Mouse (Mus musculus) stomach, embryonic 14.5 days (tissue): Measurements from ENCODE around the gene Abca4. TPM values are rescaled to one million over a fixed set of nuclear protein-coding genes. Genes with fewer than 3 reads are reported as not detected.

Experiments
- ATAC-seq: fragments of 200-750 bp; cut with Nextera tagmentation; 2 replicates; pipeline ENCODE4 v1.8.0; 2017; ENCODE audit warnings: low read depth, moderate TSS enrichment; ENCODE audit not compliant: insufficient number of reproducible peaks, insufficient read depth, low FRiP score
- H3K27ac ChIP-seq: fragments of 300-500 bp; sonication (generic); 2 replicates; pipeline ENCODE4 v1.5.1; 2014; ENCODE audit warnings: mild to moderate bottlenecking, low read length, moderate library complexity, mixed read lengths
- H3K27me3 ChIP-seq: fragments of 300-500 bp; sonication (generic); 2 replicates; pipeline ENCODE4 v1.6.1; 2014; ENCODE audit warnings: low read length, control low read depth, mixed read lengths; ENCODE audit not compliant: control insufficient read depth, insufficient read depth
- H3K36me3 ChIP-seq: fragments of 300-500 bp; sonication (generic); 2 replicates; pipeline ENCODE4 v1.6.1; 2014; ENCODE audit warnings: mild to moderate bottlenecking, control low read depth, low read length, moderate library complexity, mixed read lengths; ENCODE audit not compliant: control insufficient read depth, insufficient read depth
- H3K4me1 ChIP-seq: fragments of 300-500 bp; sonication (generic); 2 replicates; pipeline ENCODE4 v1.6.1; 2014; ENCODE audit warnings: low read length, control low read depth, mixed read lengths; ENCODE audit not compliant: control insufficient read depth, insufficient read depth
- H3K4me2 ChIP-seq: fragments of 300-500 bp; sonication (generic); replicated peaks from 2 replicates; pipeline ENCODE4 v1.6.1; 2014; ENCODE audit warnings: low read depth, low read length, control low read depth
- H3K4me3 ChIP-seq: fragments of 300-500 bp; sonication (generic); 2 replicates; pipeline ENCODE4 v1.5.1; 2014; ENCODE audit warnings: low read depth, low read length, control low read depth
- H3K9ac ChIP-seq: fragments of 300-500 bp; sonication (generic); replicated peaks from 2 replicates; pipeline ENCODE4 v1.6.1; 2014; ENCODE audit warnings: low read depth, mild to moderate bottlenecking, control low read depth, low read length, moderate library complexity, mixed read lengths
- H3K9me3 ChIP-seq: fragments of 300-500 bp; sonication (generic); 2 replicates; pipeline ENCODE4 v1.6.1; 2016; ENCODE audit warnings: low read depth, low read length, control low read depth; ENCODE audit not compliant: control insufficient read depth
- WGBS: fragments of 180-500 bp; shearing (Covaris S2); extraction: QIAGEN DNeasy Blood & Tissue Kit; methylation state at CpG from one replicate; pipeline ENCODE4 v1.1.7; 2014; 5-methylcytosine and 5-hydroxymethylcytosine counted together
- polyA plus RNA-seq: library from polyadenylated mRNA; unstranded; fragments of >200 nt; fragmentation: Nextera tagmentation; extraction: Ambion mirVana; gene quantifications from 2 replicates; pipeline ENCODE4 v1.2.1, GENCODE M21; 2014

Abca4 gene
- polyA plus RNA-seq, 1 experiment from 2014 or later = 0.67 TPM

GRCm38 (mm10) chr3:122128999-122129493 is 84.8 kb downstream of the Abca4 start:
- no peaks in the 10 kb centered on the region for H3K36me3 ChIP-seq
- peaks cover 13% of the 10 kb centered on the region; the same call in 1 of the 2 replicates for H3K4me1 ChIP-seq
- ATAC-seq = no peak
- H3K9ac ChIP-seq = no peak overlapping the region
- WGBS = 20% methylated on average over 17 of the region's 17 CpGs
- no peaks in the 10 kb centered on the region for H3K27me3 ChIP-seq
- H3K4me2 ChIP-seq = no peak overlapping the region
- no peak overlapping the region for H3K27ac ChIP-seq
- no peak overlapping the region for H3K4me3 ChIP-seq
- no peaks in the 10 kb centered on the region for H3K9me3 ChIP-seq

- H3K4me1 ChIP-seq = peaks cover 13% of the 10 kb centered on the region; the same call in 1 of the 2 replicates
- H3K27ac ChIP-seq = no peak overlapping the region
- no peaks in the 10 kb centered on the region for H3K27me3 ChIP-seq
- no peak overlapping the region for H3K4me2 ChIP-seq
- no peak overlapping the region for H3K4me3 ChIP-seq
- H3K9me3 ChIP-seq = no peaks in the 10 kb centered on the region
- ATAC-seq = peak; percentile 76
- WGBS = 39% methylated on average over 4 of the region's 4 CpGs
- no peak overlapping the region for H3K9ac ChIP-seq
- H3K36me3 ChIP-seq = no peaks in the 10 kb centered on the region
Observed at GRCm38 (mm10) chr3:122130771-122131170, 86.5 kb downstream of the Abca4 start.

- Histone ChIP-seq H3K27me3 (no peaks in the 10 kb centered on the region), H3K36me3 (no peaks in the 10 kb centered on the region), H3K27ac (peak overlapping the region; percentile 33; the same call in 1 of the 2 replicates), H3K4me3 (no peak overlapping the region), H3K4me2 (no peak overlapping the region), H3K9me3 (no peaks in the 10 kb centered on the region), H3K9ac (no peak overlapping the region), H3K4me1 (peaks cover 13% of the 10 kb centered on the region; the same call in 1 of the 2 replicates)
- WGBS = 37% methylated on average over 3 of the region's 3 CpGs
- ATAC-seq = peak; percentile 75
Observed at GRCm38 (mm10) chr3:122131633-122132032, 87.4 kb downstream of the Abca4 start.

- WGBS = 29% methylated on average over 5 of the region's 5 CpGs
- no peak overlapping the region for H3K4me3 ChIP-seq
- 0 out of 2 replicates have a peak overlapping the region, but pooled peaks have one; percentile 16 for H3K27ac ChIP-seq
Observed at GRCm38 (mm10) chr3:122133255-122133654, 89.0 kb downstream of the Abca4 start.

DNA sequence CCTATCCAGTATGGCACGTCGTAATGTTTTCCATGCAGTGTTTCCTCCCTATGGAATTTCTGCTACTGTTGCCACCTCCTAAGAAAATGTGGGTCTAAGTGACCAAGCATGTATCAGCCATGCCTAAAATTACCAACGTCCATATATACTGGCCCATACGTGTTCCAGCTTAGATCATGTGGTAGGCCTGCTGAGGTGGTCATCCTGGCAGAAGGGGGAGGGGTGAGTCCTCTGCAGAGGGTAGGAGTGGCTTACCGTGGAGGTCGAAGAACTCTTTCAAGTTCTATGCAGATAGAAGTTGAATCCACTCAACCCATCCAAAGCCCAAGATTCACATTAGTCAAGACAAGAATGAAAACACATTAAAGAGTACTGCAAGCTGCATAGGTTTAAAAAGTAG is 89.6 kb downstream of the Abca4 start:
- no peak for ATAC-seq
- Histone ChIP-seq H3K27ac (0 out of 2 replicates have a peak overlapping the region, but pooled peaks have one; percentile 16), H3K4me1 (peaks cover 11% of the 10 kb centered on the region; the same call in 1 of the 2 replicates), H3K4me3 (no peak overlapping the region), H3K36me3 (no peaks in the 10 kb centered on the region), H3K9me3 (no peaks in the 10 kb centered on the region), H3K27me3 (no peaks in the 10 kb centered on the region), H3K4me2 (no peak overlapping the region), H3K9ac (no peak overlapping the region)
- 50% methylated on average over 6 of the region's 6 CpGs for WGBS

More at GRCm38 (mm10) chr3:122133255-122133654, 89.0 kb downstream of the Abca4 start:
- Histone ChIP-seq H3K36me3 (no peaks in the 10 kb centered on the region), H3K4me1 (peaks cover 13% of the 10 kb centered on the region; the same call in 1 of the 2 replicates), H3K9ac (no peak overlapping the region), H3K9me3 (no peaks in the 10 kb centered on the region), H3K27me3 (no peaks in the 10 kb centered on the region), H3K4me2 (no peak overlapping the region)
- ATAC-seq = no peak

GRCm38 (mm10) chr3:122140589-122141400 is 96.6 kb downstream of the Abca4 start:
- Histone ChIP-seq H3K4me1 (no peaks in the 10 kb centered on the region), H3K4me3 (no peak overlapping the region), H3K4me2 (no peak overlapping the region), H3K27ac (no peak overlapping the region), H3K9ac (no peak overlapping the region), H3K9me3 (no peaks in the 10 kb centered on the region), H3K36me3 (no peaks in the 10 kb centered on the region), H3K27me3 (no peaks in the 10 kb centered on the region)
- 68% methylated on average over 18 of the region's 18 CpGs for WGBS
- peak; percentile 69; the same call in 1 of the 2 replicates for ATAC-seq

DNA sequence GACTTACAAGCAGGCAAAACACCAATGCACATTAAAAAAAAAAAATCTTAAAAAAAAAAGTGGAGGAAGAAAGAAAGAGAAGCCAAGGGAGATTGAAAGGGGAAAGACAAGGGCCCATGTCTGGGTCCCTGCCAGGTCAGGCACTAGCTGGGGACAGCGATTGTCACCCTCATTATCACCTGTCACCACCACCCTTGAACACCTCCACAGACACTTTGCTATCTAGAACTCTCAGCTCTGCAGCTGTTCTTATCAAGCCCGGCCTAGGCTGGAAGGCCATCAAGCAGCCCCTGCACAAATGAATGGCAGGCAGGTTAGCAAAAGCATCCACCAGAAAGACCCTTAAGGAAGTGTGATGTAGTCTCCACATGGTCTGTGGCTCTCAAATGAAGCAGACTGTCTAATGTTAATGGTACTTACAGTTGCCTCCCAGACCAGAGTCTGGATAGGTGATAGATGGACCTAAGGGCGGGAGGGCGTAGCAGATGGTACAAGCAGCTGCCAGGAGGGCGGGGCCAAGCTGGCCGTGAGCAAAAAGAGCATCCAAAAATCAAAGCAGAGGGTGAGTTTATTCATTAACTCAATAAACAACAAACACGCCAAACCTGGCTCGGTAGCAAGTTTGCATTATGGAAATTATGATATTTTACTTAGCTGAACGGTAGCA is 98.1 kb downstream of the Abca4 start:
- ATAC-seq = no peak
- H3K27me3 ChIP-seq = no peaks in the 10 kb centered on the region
- H3K9ac ChIP-seq = no peak overlapping the region
- no peak overlapping the region for H3K4me3 ChIP-seq
- H3K36me3 ChIP-seq = no peaks in the 10 kb centered on the region
- no peak overlapping the region for H3K4me2 ChIP-seq
- no peaks in the 10 kb centered on the region for H3K9me3 ChIP-seq
- no peak overlapping the region for H3K27ac ChIP-seq
- 63% methylated on average over 9 of the region's 9 CpGs for WGBS
- no peaks in the 10 kb centered on the region for H3K4me1 ChIP-seq

DNA sequence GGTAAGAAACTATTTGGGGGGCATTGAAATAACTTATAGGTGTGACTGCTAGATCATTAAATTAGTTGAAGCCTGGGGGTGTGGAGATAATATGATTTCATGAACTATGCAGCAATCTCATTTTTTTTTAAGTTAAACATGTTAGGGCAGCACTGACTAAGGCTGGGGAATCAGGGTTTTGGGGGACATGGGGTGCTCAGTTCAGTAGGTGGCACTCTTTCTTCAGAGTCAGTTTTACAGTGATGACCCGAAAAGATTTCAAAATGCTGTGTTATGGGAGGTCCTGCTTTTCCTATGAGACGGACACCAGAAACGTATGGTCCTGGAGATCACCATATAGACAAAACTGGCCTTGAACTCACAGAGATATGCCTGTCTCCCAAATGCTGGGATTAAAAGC is 99.2 kb downstream of the Abca4 start:
- no peaks in the 10 kb centered on the region for H3K4me1 ChIP-seq
- H3K9me3 ChIP-seq = no peaks in the 10 kb centered on the region
- H3K36me3 ChIP-seq = no peaks in the 10 kb centered on the region
- H3K9ac ChIP-seq = no peak overlapping the region
- H3K4me2 ChIP-seq = no peak overlapping the region
- no peaks in the 10 kb centered on the region for H3K27me3 ChIP-seq
- ATAC-seq = no peak
- no peak overlapping the region for H3K27ac ChIP-seq
- no peak overlapping the region for H3K4me3 ChIP-seq
- WGBS = 81% methylated on average over 3 of the region's 3 CpGs
